Mouse (Mus musculus) G1E (cell line): ENCODE measurements around the gene Iglon5.

Source experiments
- CTCF ChIP-seq: IDR thresholded peaks from 2 replicates; pipeline ENCODE4 v1.5.1; 2012; ENCODE audit warnings: low read depth, low read length, inconsistent platforms, mixed read lengths
- GATA1 ChIP-seq: IDR thresholded peaks from 2 replicates; pipeline ENCODE4 v1.6.1; 2012; ENCODE audit warnings: borderline replicate concordance, low read length, inconsistent platforms, mixed read lengths
- GATA2 ChIP-seq: IDR thresholded peaks from 2 replicates; pipeline ENCODE4 v1.6.1; 2012; ENCODE audit warnings: low read depth, low read length, inconsistent platforms, borderline replicate concordance
- POLR2AphosphoS5 ChIP-seq: IDR thresholded peaks from 2 replicates; pipeline ENCODE4 v1.6.1; 2012; ENCODE audit warnings: low read depth, low read length, inconsistent platforms; ENCODE audit not compliant: insufficient replicate concordance
- TAL1 ChIP-seq: conservative IDR thresholded peaks from 2 replicates; pipeline ENCODE4 v1.6.1; 2012; ENCODE audit warnings: low read depth, low read length, inconsistent platforms, mixed read lengths

- TF ChIP-seq TAL1 (no peak), CTCF (no peak), GATA1 (no peak), GATA2 (no peak), POLR2AphosphoS5 (no peak)
Observed at GRCm38 (mm10) chr7:43443917-43444293, 46.0 kb downstream of the Iglon5 start, which contains the start of the genes Etfb and Gm45233.
